Mouse (Mus musculus): ENCODE measurements around the gene Nkx1-1.
A peak's percentile ranks its signal among the peaks of the same experiment; 100 is the strongest.

The Nkx1-1 gene

GRCm38 (mm10) chr5:33420313-33420712 is 13.5 kb downstream of the Nkx1-1 start:
- DNase-seq (ENCODE audit: low spot score in 2 of 2), result no peak

DNA sequence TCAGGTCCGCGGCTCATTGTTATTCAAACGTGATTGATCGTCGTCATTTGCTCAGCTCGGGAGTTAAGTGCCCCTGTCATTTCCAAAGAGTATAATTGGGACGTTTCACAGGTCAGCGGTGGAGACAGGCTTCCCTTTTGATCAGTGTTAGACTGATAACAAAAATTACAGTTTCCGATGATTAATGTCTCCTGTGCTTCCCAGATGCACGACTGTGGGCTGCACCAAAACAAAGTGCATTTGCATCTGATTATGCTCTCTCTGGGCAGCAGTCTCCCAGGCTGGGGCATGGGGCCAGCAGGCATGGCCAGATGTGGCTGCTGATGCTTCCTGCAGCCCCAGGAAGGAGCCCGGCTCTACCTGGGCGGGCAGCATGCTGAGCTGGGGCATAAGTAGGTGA is 33.0 kb downstream of the Nkx1-1 start:
- DNase-seq (ENCODE audit: low spot score in 2 of 2), result no peak

- no peak for DNase-seq (ENCODE audit: low spot score in 2 of 2)
Observed at GRCm38 (mm10) chr5:33396828-33397227, 36.9 kb downstream of the Nkx1-1 start.

GRCm38 (mm10) chr5:33395693-33396092 is 38.1 kb downstream of the Nkx1-1 start:
- no peak for DNase-seq (ENCODE audit: low spot score in 2 of 2)

DNA sequence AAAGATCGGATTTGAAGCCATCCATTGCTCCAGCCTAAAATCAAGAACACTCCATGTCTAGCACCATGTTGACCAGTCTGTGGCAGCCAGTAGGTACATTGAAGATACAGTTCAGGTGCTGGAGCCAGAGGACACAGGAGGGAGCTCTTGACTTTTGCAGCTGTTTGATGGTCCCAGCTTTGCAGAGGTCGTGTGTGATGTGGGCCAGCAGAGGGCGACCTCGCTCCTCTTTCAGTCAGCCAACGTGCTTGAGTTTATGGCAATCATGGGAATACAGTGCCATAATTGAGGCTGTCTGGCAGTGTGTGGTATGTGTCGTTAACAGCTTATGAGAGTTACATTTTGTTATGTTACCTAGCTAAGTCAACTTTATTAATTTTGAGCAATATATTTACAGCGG is 40.0 kb downstream of the Nkx1-1 start:
- DNase-seq (ENCODE audit: low spot score in 2 of 2), result peak; percentile 44 to 61

GRCm38 (mm10) chr5:33387550-33387949 is 46.2 kb downstream of the Nkx1-1 start:
- no peak for DNase-seq (ENCODE audit: low spot score in 2 of 2)
